Mouse (Mus musculus) embryo, embryonic 10 days (tissue): ENCODE results near the gene Ttc34.
A peak's percentile ranks its signal among the peaks of the same experiment; 100 is the strongest.

Experiments
- DNase-seq: peaks from one replicate; pipeline ENCODE4 v3.0.0-alpha.2; 2015; ENCODE audit warnings: low spot score

The Ttc34 gene

GRCm38 (mm10) chr4:154857366-154858240 is 20.3 kb downstream of the Ttc34 start:
- DNase-seq = no peak

GRCm38 (mm10) chr4:154858601-154859000 is 21.3 kb downstream of the Ttc34 start:
- no peak for DNase-seq

- no peak for DNase-seq
Measured at GRCm38 (mm10) chr4:154861967-154862366, 24.7 kb downstream of the Ttc34 start.

GRCm38 (mm10) chr4:154863436-154863935 is 26.2 kb downstream of the Ttc34 start:
- no peak for DNase-seq

GRCm38 (mm10) chr4:154864271-154864771 is 27.1 kb downstream of the Ttc34 start:
- peak; percentile 97 for DNase-seq

- no peak for DNase-seq
Measured at GRCm38 (mm10) chr4:154864961-154865760, 27.9 kb downstream of the Ttc34 start.

GRCm38 (mm10) chr4:154866391-154866790 is 29.1 kb downstream of the Ttc34 start:
- no peak for DNase-seq

- DNase-seq = no peak
Measured at GRCm38 (mm10) chr4:154867257-154867656, 30.0 kb downstream of the Ttc34 start.

- DNase-seq = no peak
Measured at GRCm38 (mm10) chr4:154869440-154869839, 32.2 kb downstream of the Ttc34 start, which contains the start of gene Mmel1. Gene Mmel1 (plus strand): TSS chr4:154869585.

GRCm38 (mm10) chr4:154870721-154871120 is 33.5 kb downstream of the Ttc34 start:
- DNase-seq = no peak

GRCm38 (mm10) chr4:154871757-154872251 is 34.5 kb downstream of the Ttc34 start:
- peak; percentile 71 for DNase-seq

GRCm38 (mm10) chr4:154873186-154873585 is 35.9 kb downstream of the Ttc34 start:
- DNase-seq = no peak

- peak; percentile 98 for DNase-seq
Measured at GRCm38 (mm10) chr4:154877864-154878548, 40.7 kb downstream of the Ttc34 start.

- no peak for DNase-seq
Measured at GRCm38 (mm10) chr4:154880730-154881129, 43.5 kb downstream of the Ttc34 start.

- no peak for DNase-seq
Measured at GRCm38 (mm10) chr4:154882014-154882659, 44.9 kb downstream of the Ttc34 start.

GRCm38 (mm10) chr4:154885416-154885815 is 48.2 kb downstream of the Ttc34 start:
- DNase-seq = no peak

- DNase-seq = no peak
Measured at GRCm38 (mm10) chr4:154886876-154887592, 49.8 kb downstream of the Ttc34 start.

GRCm38 (mm10) chr4:154887593-154888250 is 50.5 kb downstream of the Ttc34 start:
- no peak for DNase-seq

- no peak for DNase-seq
Measured at GRCm38 (mm10) chr4:154890887-154891286, 53.6 kb downstream of the Ttc34 start.

GRCm38 (mm10) chr4:154895549-154895948 is 58.3 kb downstream of the Ttc34 start:
- DNase-seq = no peak
